Mouse (Mus musculus) hindbrain, embryonic 16.5 days (tissue): Measurements from ENCODE around the gene Bcat2. TPM values are rescaled to one million over a fixed set of nuclear protein-coding genes. Genes with fewer than 3 reads are reported as not detected.

Experiments used
- ATAC-seq: fragments of 200-750 bp; cut with Nextera tagmentation; 2 replicates; pipeline ENCODE4 v1.8.0; 2017; ENCODE audit warnings: moderate TSS enrichment, moderate library complexity
- H3K27ac ChIP-seq: fragments of 300-500 bp; sonication (generic); 2 replicates; pipeline ENCODE4 v1.5.1; 2014; ENCODE audit warnings: low read depth, mild to moderate bottlenecking, control low read depth, low read length, moderate library complexity
- H3K27me3 ChIP-seq: fragments of 300-500 bp; sonication (generic); replicated peaks from 2 replicates; pipeline ENCODE4 v1.6.1; 2014; ENCODE audit warnings: low read length; ENCODE audit not compliant: control insufficient read depth, insufficient read depth
- H3K36me3 ChIP-seq: fragments of 300-500 bp; sonication (generic); 2 replicates; pipeline ENCODE4 v1.6.1; 2014; ENCODE audit warnings: mild to moderate bottlenecking, low read length, moderate library complexity, mixed read lengths; ENCODE audit not compliant: control insufficient read depth, insufficient read depth
- H3K4me1 ChIP-seq: fragments of 300-500 bp; sonication (generic); 2 replicates; pipeline ENCODE4 v1.6.1; 2014; ENCODE audit warnings: low read depth, low read length; ENCODE audit not compliant: control insufficient read depth, insufficient read depth
- H3K4me2 ChIP-seq: fragments of 300-500 bp; sonication (generic); 2 replicates; pipeline ENCODE4 v1.6.1; 2014; ENCODE audit warnings: mild to moderate bottlenecking, low read length, control low read depth, moderate library complexity
- H3K4me3 ChIP-seq: fragments of 300-500 bp; sonication (generic); 2 replicates; pipeline ENCODE4 v1.5.1; 2014; ENCODE audit warnings: mild to moderate bottlenecking, low read length, control low read depth, moderate library complexity
- H3K9ac ChIP-seq: fragments of 300-500 bp; sonication (generic); 2 replicates; pipeline ENCODE4 v1.6.1; 2014; ENCODE audit warnings: low read depth, mild to moderate bottlenecking, control low read depth, low read length, moderate library complexity
- H3K9me3 ChIP-seq: fragments of 300-500 bp; sonication (generic); 2 replicates; pipeline ENCODE4 v1.6.1; 2014; ENCODE audit warnings: mild to moderate bottlenecking, low read length, moderate library complexity; ENCODE audit not compliant: control insufficient read depth
- WGBS: fragments of 180-500 bp; shearing (Covaris S2); extraction: QIAGEN DNeasy Blood & Tissue Kit; methylation state at CpG from one replicate; pipeline ENCODE4 v1.1.7; 2014; 5-methylcytosine and 5-hydroxymethylcytosine counted together
- polyA plus RNA-seq: library from polyadenylated mRNA; unstranded; fragments of >200 nt; fragmentation: Nextera tagmentation; extraction: Ambion mirVana; gene quantifications from 2 replicates; pipeline ENCODE4 v1.2.1, GENCODE M21; 2015

Bcat2 gene
- polyA plus RNA-seq, 1 experiment from 2014 or later: 22.7 TPM

- ATAC-seq: no peak
- Histone ChIP-seq H3K36me3 (no peaks in the 10 kb centered on the region), H3K9me3 (no peaks in the 10 kb centered on the region), H3K27me3 (peaks cover 21% of the 10 kb centered on the region), H3K27ac (no peak overlapping the region), H3K4me2 (no peak overlapping the region), H3K9ac (no peak overlapping the region), H3K4me3 (no peak overlapping the region), H3K4me1 (peaks cover 5% of the 10 kb centered on the region)
- 26% methylated on average over 6 of the region's 6 CpGs for WGBS
These were observed 46.3 kb downstream of the Bcat2 start for GRCm38 (mm10) chr7:45616277-45616676.

- Histone ChIP-seq H3K9me3 (no peaks in the 10 kb centered on the region), H3K27me3 (peaks cover 21% of the 10 kb centered on the region), H3K36me3 (no peaks in the 10 kb centered on the region), H3K4me3 (peak within 1 kb of the TSS; percentile 17; the same call in 1 of the 2 replicates), H3K4me1 (peaks cover 5% of the 10 kb centered on the region), H3K27ac (no peak within 1 kb of the TSS), H3K4me2 (peak within 1 kb of the TSS; percentile 50), H3K9ac (peak within 1 kb of the TSS; percentile 39)
- WGBS: 8% methylated on average over 31 of the region's 31 CpGs
- ATAC-seq: no peak
These were observed 47.2 kb downstream of the Bcat2 start, which contains the start of gene Fut1 for GRCm38 (mm10) chr7:45617042-45617695. Fut1 (plus strand) TSS chr7:45617289.

GRCm38 (mm10) chr7:45618316-45618715, 48.4 kb downstream of the Bcat2 start:
- peaks cover 5% of the 10 kb centered on the region for H3K4me1 ChIP-seq
- H3K27me3 ChIP-seq: peaks cover 21% of the 10 kb centered on the region
- H3K4me3 ChIP-seq: no peak overlapping the region
- no peak overlapping the region for H3K27ac ChIP-seq
- no peaks in the 10 kb centered on the region for H3K36me3 ChIP-seq
- H3K9me3 ChIP-seq: no peaks in the 10 kb centered on the region
- H3K4me2 ChIP-seq: no peak overlapping the region
- WGBS: 80% methylated on average over 5 of the region's 5 CpGs
- no peak overlapping the region for H3K9ac ChIP-seq
- ATAC-seq: no peak

GRCm38 (mm10) chr7:45619592-45619991, 49.6 kb downstream of the Bcat2 start:
- no peak overlapping the region for H3K4me2 ChIP-seq
- peaks cover 21% of the 10 kb centered on the region for H3K27me3 ChIP-seq
- H3K36me3 ChIP-seq: no peaks in the 10 kb centered on the region

GRCm38 (mm10) chr7:45621443-45621842, 51.5 kb downstream of the Bcat2 start, which contains the start of gene Izumo1:
Izumo1 (plus strand) TSS chr7:45621811.
- ATAC-seq: no peak
- Histone ChIP-seq H3K27ac (no peak within 1 kb of the TSS), H3K36me3 (no peaks in the 10 kb centered on the region), H3K27me3 (peaks cover 19% of the 10 kb centered on the region), H3K4me1 (peaks cover 5% of the 10 kb centered on the region), H3K4me3 (no peak within 1 kb of the TSS), H3K9me3 (no peaks in the 10 kb centered on the region), H3K9ac (no peak within 1 kb of the TSS), H3K4me2 (no peak within 1 kb of the TSS)
- 38% methylated on average over 9 of the region's 9 CpGs for WGBS

More at GRCm38 (mm10) chr7:45619592-45619991, 49.6 kb downstream of the Bcat2 start:
- WGBS: 88% methylated on average over 5 of the region's 5 CpGs
- H3K9ac ChIP-seq: no peak overlapping the region
- H3K4me1 ChIP-seq: peaks cover 5% of the 10 kb centered on the region
- no peak for ATAC-seq
- no peak overlapping the region for H3K4me3 ChIP-seq
- H3K9me3 ChIP-seq: no peaks in the 10 kb centered on the region
- H3K27ac ChIP-seq: no peak overlapping the region

- H3K4me2 ChIP-seq: no peak overlapping the region
- 94% methylated on average over 11 of the region's 11 CpGs for WGBS
- H3K36me3 ChIP-seq: no peaks in the 10 kb centered on the region
- H3K4me1 ChIP-seq: peaks cover 3% of the 10 kb centered on the region; the same call in 1 of the 2 replicates
- no peaks in the 10 kb centered on the region for H3K9me3 ChIP-seq
- no peak for ATAC-seq
- no peak overlapping the region for H3K4me3 ChIP-seq
- H3K27me3 ChIP-seq: peaks cover 8% of the 10 kb centered on the region
- no peak overlapping the region for H3K27ac ChIP-seq
- no peak overlapping the region for H3K9ac ChIP-seq
These were observed 53.6 kb downstream of the Bcat2 start for GRCm38 (mm10) chr7:45623507-45623906.

GRCm38 (mm10) chr7:45624718-45625117, 54.8 kb downstream of the Bcat2 start:
- H3K36me3 ChIP-seq: no peaks in the 10 kb centered on the region
- H3K27ac ChIP-seq: no peak overlapping the region
- no peak for ATAC-seq
- no peak overlapping the region for H3K4me3 ChIP-seq
- H3K27me3 ChIP-seq: no peaks in the 10 kb centered on the region
- H3K9me3 ChIP-seq: no peaks in the 10 kb centered on the region
- 90% methylated on average over 3 of the region's 3 CpGs for WGBS
- H3K9ac ChIP-seq: no peak overlapping the region
- H3K4me1 ChIP-seq: peaks cover 3% of the 10 kb centered on the region; the same call in 1 of the 2 replicates
- H3K4me2 ChIP-seq: no peak overlapping the region

GRCm38 (mm10) chr7:45625481-45625880, 55.5 kb downstream of the Bcat2 start:
- Histone ChIP-seq H3K4me1 (peaks cover 3% of the 10 kb centered on the region; the same call in 1 of the 2 replicates), H3K9me3 (no peaks in the 10 kb centered on the region), H3K9ac (no peak overlapping the region), H3K4me2 (no peak overlapping the region), H3K4me3 (no peak overlapping the region), H3K36me3 (no peaks in the 10 kb centered on the region), H3K27ac (no peak overlapping the region), H3K27me3 (no peaks in the 10 kb centered on the region)
- no peak for ATAC-seq
- WGBS: 90% methylated on average over 8 of the region's 8 CpGs

GRCm38 (mm10) chr7:45626571-45627076, 56.7 kb downstream of the Bcat2 start:
- no peak overlapping the region for H3K9ac ChIP-seq
- peaks cover 3% of the 10 kb centered on the region; the same call in 1 of the 2 replicates for H3K4me1 ChIP-seq
- 86% methylated on average over 7 of the region's 7 CpGs for WGBS
- H3K9me3 ChIP-seq: no peaks in the 10 kb centered on the region
- H3K4me3 ChIP-seq: no peak overlapping the region
- H3K27ac ChIP-seq: no peak overlapping the region
- ATAC-seq: no peak
- H3K27me3 ChIP-seq: no peaks in the 10 kb centered on the region
- no peak overlapping the region for H3K4me2 ChIP-seq
- H3K36me3 ChIP-seq: no peaks in the 10 kb centered on the region
